Mouse (Mus musculus): ENCODE data around the gene Vmn1r3. TPM values are rescaled to one million over a fixed set of nuclear protein-coding genes. Genes with fewer than 3 reads are reported as not detected.

Vmn1r3 gene
- not detected for polyA plus RNA-seq (2017; shearing (Covaris generic))

GRCm38 (mm10) chr4:3185258-3185657 lies at the start of gene Vmn1r3:
Vmn1r3 (minus strand) TSS chr4:3185358.

GRCm38 (mm10) chr4:3167020-3167419 lies 18.1 kb downstream of the Vmn1r3 start, which contains the start of gene Vmn1r2:
Vmn1r2 (plus strand) TSS chr4:3167320.

Other genes starting within 250 kb of the Vmn1r3 start
- not detected for gene Vmn1r2, start 18.0 kb downstream of the Vmn1r3 start, polyA plus RNA-seq (2017; shearing (Covaris generic))